Mouse (Mus musculus) MEL (cell line): ENCODE measurements at regions not wholly inside any gene's neighbourhood (a gene's known extent, or its start where the extent isn't known, plus 50 kb on each side); places are given as distances from the start of the nearest gene placed in this dataset.

Source experiments
- DNase-seq: peaks from one replicate; pipeline ENCODE4 v3.0.0; 2011; ENCODE audit warnings: low read depth, low spot score
- H3K27ac ChIP-seq: 2 replicates; pipeline ENCODE4 v1.5.1; 2012; ENCODE audit warnings: low read depth, mild to moderate bottlenecking, control low read depth, low read length, moderate library complexity; ENCODE audit not compliant: control insufficient read depth
- H3K27me3 ChIP-seq, 2 experiments: fragments of 150-350 bp in 1 of 2; sonication (generic) in 1 of 2; 2 replicates each; pipeline ENCODE4 v1.6.1; 2012; ENCODE audit warnings: low read length in 2 of 2, mild to moderate bottlenecking in 2 of 2, improper control_type of control experiment in 1 of 2, moderate library complexity in 1 of 2; ENCODE audit not compliant: insufficient read depth in 2 of 2, control insufficient read depth in 1 of 2
- H3K36me3 ChIP-seq, 2 experiments: 2 replicates each; pipeline ENCODE4 v1.6.1; 2012 to 2014; ENCODE audit warnings: low read length in 2 of 2, improper control_type of control experiment in 1 of 2, inconsistent platforms in 1 of 2, mild to moderate bottlenecking in 1 of 2; ENCODE audit not compliant: insufficient read depth in 2 of 2, control insufficient read depth in 1 of 2
- H3K4me1 ChIP-seq, 2 experiments: fragments of 150-350 bp in 1 of 2; sonication (generic) in 1 of 2; 2 replicates each; pipeline ENCODE4 v1.6.1; 2012; ENCODE audit warnings: low read length in 2 of 2, improper control_type of control experiment in 1 of 2, mild to moderate bottlenecking in 1 of 2; ENCODE audit not compliant: insufficient read depth in 2 of 2, control insufficient read depth in 1 of 2
- H3K4me3 ChIP-seq, 2 experiments: fragments of 150-350 bp in 1 of 2; sonication (generic) in 1 of 2; 2 replicates each; pipeline ENCODE4 v1.5.1; 2012; ENCODE audit warnings: low read depth in 2 of 2, low read length in 2 of 2, mild to moderate bottlenecking in 2 of 2, moderate library complexity in 2 of 2, control low read depth in 1 of 2, improper control_type of control experiment in 1 of 2; ENCODE audit not compliant: control insufficient read depth in 1 of 2, insufficient read depth in 1 of 2
- H3K79me2 ChIP-seq: 2 replicates; pipeline ENCODE4 v1.6.1; 2012; ENCODE audit warnings: mild to moderate bottlenecking, low read length, moderate library complexity; ENCODE audit not compliant: control insufficient read depth, poor library complexity, insufficient read depth
- H3K9ac ChIP-seq: 2 replicates; pipeline ENCODE4 v1.6.1; 2012; ENCODE audit warnings: low read depth, mild to moderate bottlenecking, control low read depth, low read length, moderate library complexity; ENCODE audit not compliant: control insufficient read depth, poor library complexity, severe bottlenecking
- H3K9me3 ChIP-seq: fragments of 150-350 bp; sonication (generic); replicated peaks from 2 replicates; pipeline ENCODE4 v1.6.1; 2012; ENCODE audit warnings: mild to moderate bottlenecking, low read length, improper control_type of control experiment, moderate library complexity; ENCODE audit not compliant: insufficient read depth
- BHLHE40 ChIP-seq: IDR thresholded peaks from 2 replicates; pipeline ENCODE4 v1.6.1; 2012; ENCODE audit warnings: low read depth, mild to moderate bottlenecking, inconsistent platforms, low read length, improper control_type of control experiment, borderline replicate concordance
- CHD2 ChIP-seq: IDR thresholded peaks from 2 replicates; pipeline ENCODE4 v1.6.1; 2011; ENCODE audit warnings: low read length, improper control_type of control experiment
- CTCF ChIP-seq, 3 experiments: IDR thresholded peaks in 2 of 3; conservative IDR thresholded peaks in 1 of 3; 2 replicates each; pipeline ENCODE4 v1.5.1; 2011 to 2012; ENCODE audit warnings: low read length in 3 of 3, low read depth in 2 of 3, mild to moderate bottlenecking in 2 of 3, improper control_type of control experiment in 1 of 3, inconsistent platforms in 1 of 3, mixed read lengths in 1 of 3, moderate library complexity in 1 of 3; ENCODE audit not compliant: control insufficient read depth in 1 of 3, insufficient read depth in 1 of 3, poor library complexity in 1 of 3, severe bottlenecking in 1 of 3
- E2F4 ChIP-seq: IDR thresholded peaks from 2 replicates; pipeline ENCODE4 v1.6.1; 2011; ENCODE audit warnings: low read depth, low read length, improper control_type of control experiment, borderline replicate concordance
- ELF1 ChIP-seq: IDR thresholded peaks from 2 replicates; pipeline ENCODE4 v1.6.1; 2014; ENCODE audit warnings: low read depth, mild to moderate bottlenecking, inconsistent platforms, low read length, improper control_type of control experiment, moderate library complexity
- GATA1 ChIP-seq: IDR thresholded peaks from 2 replicates; pipeline ENCODE4 v1.6.1; 2011; ENCODE audit warnings: low read depth, low read length, improper control_type of control experiment
- HCFC1 ChIP-seq: IDR thresholded peaks from 2 replicates; pipeline ENCODE4 v1.6.1; 2012; ENCODE audit warnings: low read depth, mild to moderate bottlenecking, inconsistent platforms, low read length, improper control_type of control experiment, moderate library complexity
- MAFK ChIP-seq: IDR thresholded peaks from 2 replicates; pipeline ENCODE4 v1.6.1; 2011; ENCODE audit warnings: low read depth, mild to moderate bottlenecking, low read length, improper control_type of control experiment, borderline replicate concordance
- MAZ ChIP-seq: IDR thresholded peaks from 2 replicates; pipeline ENCODE4 v1.6.1; 2012; ENCODE audit warnings: low read depth, mild to moderate bottlenecking, inconsistent platforms, low read length, improper control_type of control experiment
- MXI1 ChIP-seq: IDR thresholded peaks from 2 replicates; pipeline ENCODE4 v1.6.1; 2011; ENCODE audit warnings: mild to moderate bottlenecking, low read depth, low read length, improper control_type of control experiment
- NELFE ChIP-seq: IDR thresholded peaks from 2 replicates; pipeline ENCODE4 v1.6.1; 2011; ENCODE audit warnings: low read depth, low read length, improper control_type of control experiment
- NRF1 ChIP-seq: IDR thresholded peaks from 2 replicates; pipeline ENCODE4 v1.6.1; 2014; ENCODE audit warnings: low read depth, mild to moderate bottlenecking, inconsistent platforms, low read length, improper control_type of control experiment, moderate library complexity; ENCODE audit not compliant: poor library complexity, insufficient read depth, severe bottlenecking
- POLR2A ChIP-seq, 2 experiments: IDR thresholded peaks; 2 replicates each; pipeline ENCODE4 v1.6.1; 2011 to 2012; ENCODE audit warnings: low read length in 2 of 2, mild to moderate bottlenecking in 2 of 2, control low read depth in 1 of 2, improper control_type of control experiment in 1 of 2, low read depth in 1 of 2, moderate library complexity in 1 of 2; ENCODE audit not compliant: control insufficient read depth in 1 of 2, insufficient read depth in 1 of 2, poor library complexity in 1 of 2
- POLR2AphosphoS2 ChIP-seq: IDR thresholded peaks from 2 replicates; pipeline ENCODE4 v1.6.1; 2011; ENCODE audit warnings: low read length, improper control_type of control experiment
- POLR2AphosphoS5 ChIP-seq: IDR thresholded peaks from 2 replicates; pipeline ENCODE4 v1.6.1; 2012; ENCODE audit warnings: low read depth, borderline replicate concordance, mild to moderate bottlenecking, inconsistent platforms, low read length, moderate library complexity, mixed read lengths
- SIN3A ChIP-seq: IDR thresholded peaks from 2 replicates; pipeline ENCODE4 v1.6.1; 2012; ENCODE audit warnings: low read length, improper control_type of control experiment, inconsistent platforms
- SMC3 ChIP-seq: IDR thresholded peaks from 2 replicates; pipeline ENCODE4 v1.6.1; 2011; ENCODE audit warnings: low read depth, low read length, improper control_type of control experiment
- TAL1 ChIP-seq: IDR thresholded peaks from 2 replicates; pipeline ENCODE4 v1.6.1; 2012; ENCODE audit warnings: mild to moderate bottlenecking, inconsistent platforms, low read length, moderate library complexity, mixed read lengths
- TBP ChIP-seq: IDR thresholded peaks from 2 replicates; pipeline ENCODE4 v1.8.0; 2011; ENCODE audit warnings: low read depth, low read length, improper control_type of control experiment
- TCF12 ChIP-seq: IDR thresholded peaks from 2 replicates; pipeline ENCODE4 v1.6.1; 2014; ENCODE audit warnings: low read depth, mild to moderate bottlenecking, inconsistent platforms, low read length, improper control_type of control experiment, moderate library complexity
- USF1 ChIP-seq: IDR thresholded peaks from 2 replicates; pipeline ENCODE4 v1.6.1; 2014; ENCODE audit warnings: low read depth, mild to moderate bottlenecking, inconsistent platforms, low read length, improper control_type of control experiment, moderate library complexity
- USF2 ChIP-seq, 2 experiments: IDR thresholded peaks; 2 replicates each; pipeline ENCODE4 v1.6.1; 2011 to 2012; ENCODE audit warnings: improper control_type of control experiment in 2 of 2, low read length in 2 of 2, borderline replicate concordance in 1 of 2, inconsistent platforms in 1 of 2, low read depth in 1 of 2, mild to moderate bottlenecking in 1 of 2; ENCODE audit not compliant: insufficient read depth in 1 of 2
- ZKSCAN1 ChIP-seq: IDR thresholded peaks from 2 replicates; pipeline ENCODE4 v1.6.1; 2012; ENCODE audit warnings: low read depth, mild to moderate bottlenecking, inconsistent platforms, low read length, improper control_type of control experiment, moderate library complexity
- ZMIZ1 ChIP-seq: IDR thresholded peaks from 2 replicates; pipeline ENCODE4 v1.6.1; 2012; ENCODE audit warnings: low read depth, mild to moderate bottlenecking, inconsistent platforms, low read length, improper control_type of control experiment, moderate library complexity
- ZNF384 ChIP-seq: IDR thresholded peaks from 2 replicates; pipeline ENCODE4 v1.6.1; 2012; ENCODE audit warnings: low read depth, mild to moderate bottlenecking, inconsistent platforms, low read length, improper control_type of control experiment

GRCm38 (mm10) chr3:133617036-133617435, 72.1 kb upstream of the Tet2 start:
- no peak overlapping the region for H3K4me3 ChIP-seq
- H3K9me3 ChIP-seq, result no peaks in the 10 kb centered on the region
- no peaks in the 10 kb centered on the region for H3K27me3 ChIP-seq
- no peaks in the 10 kb centered on the region for H3K79me2 ChIP-seq
- H3K36me3 ChIP-seq, result peaks cover 0 to 32% of the 10 kb centered on the region in 2 experiments; a peak in 2 of 4 replicates
- TF ChIP-seq USF1 (no peak), CHD2 (no peak), E2F4 (no peak), ELF1 (no peak), BHLHE40 (no peak), MAZ (no peak), MXI1 (no peak), HCFC1 (no peak), POLR2AphosphoS2 (no peak), SIN3A (no peak), USF2 (IDR thresholded peaks at IDR 0.05; ENCODE audit: borderline replicate concordance in 1 of 2, insufficient read depth in 1 of 2, low read depth in 1 of 2, low read length in 2 of 2) (no peak), TAL1 (no peak)
- H3K9ac ChIP-seq, result no peak overlapping the region
- H3K4me1 ChIP-seq, result peaks cover 20 to 25% of the 10 kb centered on the region in 2 experiments
- H3K27ac ChIP-seq, result no peak overlapping the region
- no peak for DNase-seq

DNA sequence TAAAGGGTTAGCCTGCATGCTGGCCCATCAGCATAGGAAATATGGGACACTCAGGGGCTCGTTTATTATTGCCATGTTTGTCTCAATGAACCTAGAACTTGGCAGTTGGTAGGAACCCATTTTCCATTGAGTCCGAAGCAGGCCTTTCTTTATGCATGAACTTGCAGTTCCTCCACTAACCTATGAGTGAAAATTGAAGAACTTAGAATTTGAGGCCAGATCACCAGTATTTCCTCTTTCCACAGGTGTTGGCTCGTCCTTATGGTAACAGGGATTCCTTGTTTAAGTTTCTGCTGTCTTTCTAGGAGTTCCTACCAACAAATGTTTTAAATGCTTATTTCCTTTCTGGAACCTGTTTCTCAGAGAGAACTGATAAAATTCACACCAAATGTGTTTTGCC, 73.6 kb upstream of the Tet2 start:
- Histone ChIP-seq H3K9ac (no peak overlapping the region), H3K9me3 (no peaks in the 10 kb centered on the region), H3K27me3 (no peaks in the 10 kb centered on the region), H3K27ac (peak overlapping the region; percentile 33), H3K4me1 (peaks cover 24 to 32% of the 10 kb centered on the region in 2 experiments), H3K79me2 (no peaks in the 10 kb centered on the region; the same call in 1 of the 2 replicates), H3K36me3 (peaks cover 0 to 41% of the 10 kb centered on the region in 2 experiments; a peak in 2 of 4 replicates), H3K4me3 (no peak overlapping the region)
- DNase-seq, result peak; percentile 61
- no peak for TF ChIP-seq ELF1

DNA sequence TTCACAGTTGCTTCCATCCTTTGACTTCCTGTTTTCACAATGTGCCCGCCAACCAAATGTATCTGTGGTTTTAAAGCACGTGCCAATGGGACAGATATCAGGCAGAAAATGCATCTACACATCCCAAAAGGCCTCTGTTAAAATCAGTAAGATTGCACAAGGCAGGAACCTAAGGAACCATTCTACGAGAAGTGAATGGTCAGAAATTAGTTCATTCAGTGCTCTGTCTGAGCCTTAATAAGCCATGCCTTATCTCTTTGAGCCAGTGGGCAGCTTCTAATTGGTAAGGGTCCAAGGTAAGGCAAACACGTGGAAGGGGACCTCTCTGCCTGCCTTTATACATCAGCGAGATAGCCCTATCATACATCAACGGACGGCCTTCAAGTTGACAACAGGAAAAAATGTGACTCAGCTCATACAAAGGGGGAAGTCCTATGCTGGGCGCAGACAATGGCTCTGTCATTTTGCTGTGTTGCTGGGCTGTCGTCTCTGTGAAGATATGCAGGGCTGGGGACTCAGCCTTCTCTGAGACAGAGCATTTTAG, 78.3 kb upstream of the Tet2 start:
- peaks cover 46 to 54% of the 10 kb centered on the region in 2 experiments for H3K4me1 ChIP-seq
- H3K9me3 ChIP-seq, result no peaks in the 10 kb centered on the region
- peak overlapping the region; percentile 65 for H3K9ac ChIP-seq
- DNase-seq, result peak; percentile 95
- peak overlapping the region in 1 of 2 experiments; percentile 14; a peak in 1 of 4 replicates for H3K4me3 ChIP-seq
- no peaks in the 10 kb centered on the region; the same call in 1 of the 2 replicates for H3K79me2 ChIP-seq
- peaks cover 0 to 60% of the 10 kb centered on the region in 2 experiments; a peak in 2 of 4 replicates for H3K36me3 ChIP-seq
- no peaks in the 10 kb centered on the region for H3K27me3 ChIP-seq
- H3K27ac ChIP-seq, result peak overlapping the region; percentile 100
- TF ChIP-seq TBP (peak; percentile 77), CHD2 (peak; percentile 44; the same call in 1 of the 2 replicates), MAFK (peak; percentile 61), USF1 (peak; percentile 82), SMC3 (no peak; the same call in 1 of the 2 replicates), NRF1 (no peak), CTCF (IDR thresholded peaks at IDR 0.05 in 2 of 3, conservative IDR thresholded peaks at IDR 0.05 in 1 of 3; ENCODE audit: control insufficient read depth in 1 of 3, insufficient read depth in 1 of 3, low read depth in 2 of 3, low read length in 3 of 3, poor library complexity in 1 of 3, severe bottlenecking in 1 of 3) (no peak), POLR2A (IDR thresholded peaks at IDR 0.05; ENCODE audit: control insufficient read depth in 1 of 2, insufficient read depth in 1 of 2, low read depth in 1 of 2, low read length in 2 of 2, poor library complexity in 1 of 2) (peak in 1 of 2 experiments; percentile 49; a peak in 1 of 4 replicates), ZNF384 (peak; percentile 46; the same call in 1 of the 2 replicates), ELF1 (peak; percentile 39), ZMIZ1 (peak; percentile 81), TCF12 (peak; percentile 95), POLR2AphosphoS5 (no peak), ZKSCAN1 (no peak), MXI1 (peak; percentile 92), NELFE (peak; percentile 54), GATA1 (peak; percentile 93)
